Mouse (Mus musculus) lung, postnatal 0 days (tissue): ENCODE results near the gene Nlrx1. TPM values are rescaled to one million over a fixed set of nuclear protein-coding genes. Genes with fewer than 3 reads are reported as not detected.
A peak's percentile ranks its signal among the peaks of the same experiment; 100 is the strongest.

Experiments used
- ATAC-seq: fragments of 200-750 bp; cut with Nextera tagmentation; 2 replicates; pipeline ENCODE4 v1.8.0; 2017; ENCODE audit warnings: moderate library complexity
- DNase-seq: peaks from one replicate; pipeline ENCODE4 v3.0.0-alpha.2; 2016; ENCODE audit warnings: low spot score
- H3K27ac ChIP-seq: fragments of 300-500 bp; sonication (generic); 2 replicates; pipeline ENCODE4 v1.5.1; 2014; ENCODE audit warnings: antibody characterized with exemption, mild to moderate bottlenecking, low read length, mixed read lengths
- H3K27me3 ChIP-seq: fragments of 300-500 bp; sonication (generic); replicated peaks from 2 replicates; pipeline ENCODE4 v1.6.1; 2014; ENCODE audit warnings: low read length, mixed read lengths; ENCODE audit not compliant: insufficient read depth
- H3K36me3 ChIP-seq: fragments of 300-500 bp; sonication (generic); 2 replicates; pipeline ENCODE4 v1.6.1; 2014; ENCODE audit warnings: low read length, mixed read lengths; ENCODE audit not compliant: insufficient read depth
- H3K4me1 ChIP-seq: fragments of 300-500 bp; sonication (generic); 2 replicates; pipeline ENCODE4 v1.6.1; 2014; ENCODE audit warnings: antibody characterized with exemption, low read depth, low read length, mixed read lengths; ENCODE audit not compliant: insufficient read depth
- H3K4me2 ChIP-seq: fragments of 300-500 bp; sonication (generic); replicated peaks from 2 replicates; pipeline ENCODE4 v1.6.1; 2014; ENCODE audit warnings: low read depth, mild to moderate bottlenecking, low read length, moderate library complexity, mixed read lengths
- H3K4me3 ChIP-seq: fragments of 300-500 bp; sonication (generic); 2 replicates; pipeline ENCODE4 v1.5.1; 2014; ENCODE audit warnings: low read depth, low read length
- H3K9ac ChIP-seq: fragments of 300-500 bp; sonication (generic); replicated peaks from 2 replicates; pipeline ENCODE4 v1.6.1; 2014; ENCODE audit warnings: low read depth, mild to moderate bottlenecking
- H3K9me3 ChIP-seq: fragments of 300-500 bp; sonication (generic); 2 replicates; pipeline ENCODE4 v1.6.1; 2016; ENCODE audit warnings: low read length, mixed read lengths
- CTCF ChIP-seq: IDR thresholded peaks from 2 replicates; pipeline ENCODE4 v1.5.1; 2016; ENCODE audit warnings: antibody characterized with exemption, mild to moderate bottlenecking
- EP300 ChIP-seq: IDR thresholded peaks from 2 replicates; pipeline ENCODE4 v1.6.1; 2016; ENCODE audit warnings: antibody characterized with exemption, mild to moderate bottlenecking, control low read depth
- WGBS: fragments of 180-500 bp; shearing (Covaris S2); extraction: QIAGEN DNeasy Blood & Tissue Kit; methylation state at CpG from one replicate; pipeline ENCODE4 v1.1.7; 2014; 5-methylcytosine and 5-hydroxymethylcytosine counted together
- polyA plus RNA-seq: library from polyadenylated mRNA; unstranded; fragments of >200 nt; fragmentation: Nextera tagmentation; extraction: Ambion mirVana; gene quantifications from 2 replicates; pipeline ENCODE4 v1.2.1, GENCODE M21; 2015

Nlrx1 gene
- polyA plus RNA-seq, 1 experiment from 2014 or later, result 10.1 TPM

DNA sequence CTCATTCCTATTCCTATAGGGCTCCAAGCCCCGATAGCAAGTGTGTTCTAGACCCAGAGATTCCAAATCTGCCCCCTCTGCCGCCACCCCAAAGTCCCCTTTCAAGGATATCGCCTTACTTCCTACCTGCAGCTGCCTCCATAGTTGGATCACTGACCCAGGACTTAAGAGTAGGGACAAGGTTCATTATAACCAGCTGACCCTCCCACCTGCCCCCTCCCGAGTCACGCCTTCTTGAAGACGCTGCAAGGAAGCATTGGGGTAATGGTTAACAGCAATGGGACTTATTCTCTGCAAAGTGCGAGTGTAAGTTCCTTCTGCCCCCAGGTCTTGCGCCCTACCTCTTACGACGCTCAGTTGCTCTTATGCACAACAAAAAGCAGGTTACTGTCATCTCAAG, 17.1 kb downstream of the Nlrx1 start, which contains the start of gene Pdzd3:
Gene Pdzd3 (minus strand): TSS at position 158 of the 400 bp plus-strand sequence.
- DNase-seq, result no peak
- H3K9me3 ChIP-seq, result no peaks in the 10 kb centered on the region

DNA sequence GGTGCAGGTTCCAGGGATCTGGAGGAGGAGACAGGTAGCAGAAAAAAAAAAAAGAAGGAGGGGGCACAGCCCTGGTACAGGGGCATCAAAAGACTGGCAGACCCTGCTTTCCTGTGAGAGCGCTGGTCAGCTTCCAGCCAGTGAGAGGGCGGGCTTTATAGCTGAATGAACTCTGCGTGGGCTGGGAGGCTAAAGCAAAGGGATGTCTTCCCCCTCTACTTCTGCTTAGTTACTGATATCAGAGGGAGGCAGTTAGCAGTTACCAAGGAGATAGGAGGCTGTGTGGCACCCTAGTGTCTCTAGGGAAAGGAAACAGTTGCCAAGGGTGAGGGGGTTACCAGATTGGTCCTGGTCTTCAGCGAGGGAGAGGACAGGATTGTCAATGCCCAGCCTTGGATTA, 18.0 kb downstream of the Nlrx1 start:
- WGBS, result 51% methylated on average over 4 of the region's 4 CpGs
- DNase-seq, result no peak
- no peak for ATAC-seq

More for the DNA sequence above, 17.1 kb downstream of the Nlrx1 start, which contains the start of gene Pdzd3:
- Histone ChIP-seq H3K27me3 (no peaks in the 10 kb centered on the region), H3K27ac (no peak within 1 kb of the TSS), H3K4me2 (no peak within 1 kb of the TSS), H3K9ac (no peak within 1 kb of the TSS), H3K4me1 (no peaks in the 10 kb centered on the region), H3K4me3 (no peak within 1 kb of the TSS), H3K36me3 (peaks cover 5% of the 10 kb centered on the region; the same call in 1 of the 2 replicates)
- no peak for TF ChIP-seq EP300
- ATAC-seq, result no peak
- WGBS, result 66% methylated on average over 10 of the region's 10 CpGs

DNA sequence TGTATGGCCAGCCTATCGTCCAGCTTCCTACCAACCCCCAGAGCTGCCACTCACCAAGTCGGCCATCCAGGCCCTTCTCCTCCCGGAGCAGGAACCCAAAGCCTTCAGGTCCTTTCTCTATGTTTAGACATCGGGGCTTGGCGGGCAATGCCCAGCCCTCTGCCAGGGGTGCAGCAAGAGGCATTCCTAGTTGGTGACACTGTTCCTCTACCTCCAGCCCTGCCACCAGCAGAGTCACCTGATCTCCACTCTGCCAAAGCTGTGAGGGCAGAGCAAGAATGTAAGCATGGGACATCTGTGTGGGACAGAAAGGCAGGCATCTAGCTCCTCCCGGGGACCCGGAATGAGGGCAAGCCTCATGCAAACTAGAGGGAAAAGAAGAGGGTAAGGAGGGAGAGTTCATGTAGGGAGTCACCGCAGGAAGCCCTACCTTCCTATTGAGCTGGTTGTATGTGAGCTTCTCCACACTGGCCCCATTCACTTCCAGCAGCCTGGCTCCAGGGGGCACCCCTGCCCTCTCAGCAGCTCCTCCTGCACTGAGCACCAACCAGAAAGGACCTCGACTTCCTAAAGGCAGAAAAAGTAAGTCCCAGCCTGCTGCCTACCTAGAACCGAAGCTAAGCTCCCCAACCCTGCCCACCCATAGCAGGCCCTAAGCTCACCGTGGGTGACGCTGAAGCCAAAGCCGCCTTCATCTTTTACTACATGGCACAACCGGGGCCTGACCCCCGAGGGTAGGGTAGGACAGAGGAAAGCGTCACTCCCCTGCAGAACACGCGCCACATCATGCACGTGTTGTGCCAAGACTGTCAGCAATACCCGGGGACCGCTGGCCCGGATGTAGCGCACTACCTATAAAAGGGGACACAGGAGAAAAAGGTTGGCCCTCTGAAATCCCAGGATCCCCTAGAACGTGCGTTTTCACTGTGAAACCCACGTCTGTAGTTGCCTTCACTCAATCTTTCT, 18.9 kb downstream of the Nlrx1 start:
- no peaks in the 10 kb centered on the region for H3K4me1 ChIP-seq
- TF ChIP-seq EP300 (no peak), CTCF (peak; percentile 80)
- 42% methylated on average over 26 of the region's 26 CpGs for WGBS
- ATAC-seq (peak; percentile 89), DNase-seq (peak; percentile 71)
- H3K4me3 ChIP-seq, result no peak overlapping the region
- H3K27ac ChIP-seq, result no peak overlapping the region
- H3K9me3 ChIP-seq, result no peaks in the 10 kb centered on the region
- H3K27me3 ChIP-seq, result no peaks in the 10 kb centered on the region
- no peak overlapping the region for H3K9ac ChIP-seq
- 0 out of 2 replicates have a peak overlapping the region, but pooled peaks have one; percentile 14 for H3K4me2 ChIP-seq
- peaks cover 5% of the 10 kb centered on the region; the same call in 1 of the 2 replicates for H3K36me3 ChIP-seq

More for the DNA sequence above, 18.0 kb downstream of the Nlrx1 start:
- Histone ChIP-seq H3K27ac (no peak overlapping the region), H3K27me3 (no peaks in the 10 kb centered on the region), H3K9ac (no peak overlapping the region), H3K4me3 (no peak overlapping the region), H3K4me1 (no peaks in the 10 kb centered on the region), H3K36me3 (peaks cover 5% of the 10 kb centered on the region; the same call in 1 of the 2 replicates), H3K9me3 (no peaks in the 10 kb centered on the region), H3K4me2 (no peak overlapping the region)
- TF ChIP-seq EP300 (no peak), CTCF (no peak)

DNA sequence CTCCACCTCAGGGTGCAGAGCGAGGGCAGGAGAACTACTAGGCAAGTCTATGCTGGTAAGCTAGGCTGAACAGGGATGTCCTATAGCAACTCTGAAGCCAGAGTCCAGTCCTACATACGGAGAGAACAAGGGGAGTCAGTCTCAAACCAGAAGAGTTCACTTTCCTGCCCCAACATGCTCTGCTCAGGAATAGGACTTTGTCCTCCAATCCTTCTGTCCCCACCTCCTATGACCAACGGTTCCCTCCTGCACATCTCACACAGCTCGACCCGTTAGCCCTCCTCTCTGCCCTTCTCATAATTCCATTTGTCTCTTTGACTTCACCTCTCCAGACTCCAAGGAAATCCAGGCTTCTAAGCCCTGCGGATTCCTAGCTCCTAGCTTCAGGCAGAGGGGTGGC, 20.5 kb downstream of the Nlrx1 start:
- TF ChIP-seq EP300 (no peak), CTCF (no peak)
- no peak overlapping the region for H3K4me2 ChIP-seq
- ATAC-seq (no peak), DNase-seq (no peak)
- no peak overlapping the region for H3K4me3 ChIP-seq
- H3K27me3 ChIP-seq, result no peaks in the 10 kb centered on the region
- no peaks in the 10 kb centered on the region for H3K4me1 ChIP-seq
- no peak overlapping the region for H3K27ac ChIP-seq
- H3K9me3 ChIP-seq, result no peaks in the 10 kb centered on the region
- peaks cover 3% of the 10 kb centered on the region; the same call in 1 of the 2 replicates for H3K36me3 ChIP-seq
- no peak overlapping the region for H3K9ac ChIP-seq
- WGBS, result 71% methylated on average over 6 of the region's 6 CpGs

- Histone ChIP-seq H3K4me1 (no peaks in the 10 kb centered on the region), H3K4me3 (no peak overlapping the region), H3K9ac (no peak overlapping the region), H3K4me2 (no peak overlapping the region), H3K36me3 (no peaks in the 10 kb centered on the region), H3K27ac (no peak overlapping the region), H3K27me3 (no peaks in the 10 kb centered on the region), H3K9me3 (no peaks in the 10 kb centered on the region)
- TF ChIP-seq CTCF (no peak), EP300 (no peak)
- 58% methylated on average over 2 of the region's 2 CpGs for WGBS
- ATAC-seq (no peak), DNase-seq (no peak)
Observed at GRCm38 (mm10) chr9:44243621-44244020, 24.8 kb downstream of the Nlrx1 start.

- 52% methylated on average over 9 of the region's 9 CpGs for WGBS
- ATAC-seq, result no peak
- no peak for DNase-seq
Observed at GRCm38 (mm10) chr9:44241418-44241817, 27.0 kb downstream of the Nlrx1 start.

More at GRCm38 (mm10) chr9:44241418-44241817, 27.0 kb downstream of the Nlrx1 start:
- Histone ChIP-seq H3K27ac (no peak overlapping the region), H3K36me3 (no peaks in the 10 kb centered on the region), H3K4me2 (no peak overlapping the region), H3K27me3 (no peaks in the 10 kb centered on the region), H3K4me1 (no peaks in the 10 kb centered on the region), H3K9me3 (no peaks in the 10 kb centered on the region), H3K4me3 (no peak overlapping the region), H3K9ac (no peak overlapping the region)
- no peak for TF ChIP-seq CTCF
- TF ChIP-seq EP300, result no peak
